Mouse (Mus musculus): ENCODE results near the gene Qsox1.
A peak's percentile ranks its signal among the peaks of the same experiment; 100 is the strongest.

The Qsox1 gene

DNA sequence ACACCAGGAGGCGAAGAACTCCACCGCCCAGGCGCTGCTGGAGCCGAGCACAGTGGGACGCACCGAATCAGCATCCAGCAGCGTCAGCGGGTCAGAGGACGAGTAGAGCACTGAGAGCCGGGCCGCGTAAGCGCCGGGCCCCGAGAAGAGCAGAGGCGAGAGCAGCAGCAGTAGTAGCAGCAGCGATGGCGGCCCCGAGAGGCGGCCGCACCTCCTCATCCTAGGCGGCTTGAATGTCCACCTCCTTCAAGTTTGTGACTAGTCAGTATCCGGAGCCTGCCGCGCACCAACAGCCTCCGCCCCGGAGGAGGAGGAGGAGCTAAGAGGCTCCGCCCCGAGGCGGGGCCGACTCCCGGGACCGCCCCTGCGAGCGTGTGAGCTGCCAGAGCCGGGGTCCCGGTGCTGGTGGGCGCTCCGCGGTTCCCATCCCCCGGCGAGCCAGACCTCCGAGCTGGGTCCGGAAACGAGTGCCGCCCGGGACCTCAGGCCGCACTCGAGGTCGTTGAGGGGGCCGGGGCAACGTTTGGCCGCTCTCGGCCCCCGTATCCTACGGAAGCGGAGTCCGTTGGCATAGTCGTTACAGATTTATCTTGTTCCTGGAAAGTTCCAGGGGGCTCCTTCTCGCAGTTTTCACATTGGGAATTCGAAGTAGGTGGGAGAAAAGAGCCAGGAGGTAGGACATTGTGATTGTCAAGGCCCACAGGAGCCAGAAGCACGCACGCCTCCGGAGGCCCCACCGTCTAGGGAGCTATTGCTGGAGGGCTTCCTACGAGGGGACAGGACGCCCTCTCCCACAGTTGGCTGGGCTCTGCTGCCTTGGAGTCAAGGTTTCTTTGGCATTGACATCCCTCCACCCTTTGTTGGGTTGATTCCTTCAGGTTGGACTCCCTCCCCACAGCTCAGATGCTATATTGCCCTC is at the start of gene Qsox1:
Gene Qsox1 (minus strand): TSS at position 309 of the 919 bp plus-strand sequence.
- peak; percentile 93 for DNase-seq

- peak; percentile 11 for DNase-seq
These were observed 42.4 kb upstream of the Qsox1 start for GRCm38 (mm10) chr1:155854926-155855702.

GRCm38 (mm10) chr1:155853009-155853408 is 40.3 kb upstream of the Qsox1 start:
- DNase-seq = no peak

- DNase-seq = no peak
These were observed 31.5 kb upstream of the Qsox1 start for GRCm38 (mm10) chr1:155844235-155844634.

DNA sequence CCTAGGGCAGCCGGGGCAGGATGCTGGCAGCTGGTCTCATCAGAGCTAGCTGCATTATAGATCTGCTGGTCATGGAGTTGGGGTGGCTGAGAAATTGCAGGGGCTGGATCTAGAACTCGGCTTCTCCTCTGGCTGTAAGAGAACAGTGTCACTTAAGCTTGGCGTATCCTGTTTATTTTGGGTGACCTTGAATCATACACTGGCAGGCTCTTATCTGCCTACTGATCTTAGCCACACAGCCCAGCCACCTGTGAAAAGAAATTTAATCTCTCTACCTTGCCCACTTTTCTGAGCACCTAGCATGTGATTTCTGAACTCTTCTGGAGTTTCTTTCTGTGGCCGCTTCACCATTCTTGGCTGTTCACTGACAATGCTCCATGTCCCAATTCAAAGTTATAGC is 30.8 kb upstream of the Qsox1 start:
- no peak for DNase-seq

- no peak for DNase-seq
These were observed 23.0 kb upstream of the Qsox1 start for GRCm38 (mm10) chr1:155835667-155836066.

- DNase-seq = no peak
These were observed 20.9 kb upstream of the Qsox1 start for GRCm38 (mm10) chr1:155833610-155834009.

- no peak for DNase-seq
These were observed 19.3 kb upstream of the Qsox1 start for GRCm38 (mm10) chr1:155831958-155832357.

DNA sequence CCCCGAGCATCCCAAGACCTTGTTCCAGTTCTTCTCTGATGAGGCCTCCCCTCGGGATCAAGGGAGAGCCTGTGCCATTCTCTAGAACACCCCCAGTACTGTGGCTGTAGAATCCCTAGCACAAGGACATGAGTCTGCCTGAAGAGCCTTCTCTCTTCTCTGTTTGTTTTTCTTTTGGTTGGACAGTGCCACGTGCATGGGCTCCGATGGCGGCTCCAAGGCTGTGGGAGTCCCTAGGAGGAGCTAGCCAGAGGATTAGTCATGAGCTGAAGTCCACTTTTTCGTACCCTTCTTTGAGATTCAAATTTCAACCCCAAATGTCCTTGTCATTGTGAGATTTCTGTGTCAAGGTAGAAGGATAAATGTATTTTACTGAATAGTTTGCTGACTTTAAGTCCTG is 18.2 kb upstream of the Qsox1 start:
- DNase-seq = no peak

GRCm38 (mm10) chr1:155827703-155828295 is 15.1 kb upstream of the Qsox1 start:
- DNase-seq = no peak

DNA sequence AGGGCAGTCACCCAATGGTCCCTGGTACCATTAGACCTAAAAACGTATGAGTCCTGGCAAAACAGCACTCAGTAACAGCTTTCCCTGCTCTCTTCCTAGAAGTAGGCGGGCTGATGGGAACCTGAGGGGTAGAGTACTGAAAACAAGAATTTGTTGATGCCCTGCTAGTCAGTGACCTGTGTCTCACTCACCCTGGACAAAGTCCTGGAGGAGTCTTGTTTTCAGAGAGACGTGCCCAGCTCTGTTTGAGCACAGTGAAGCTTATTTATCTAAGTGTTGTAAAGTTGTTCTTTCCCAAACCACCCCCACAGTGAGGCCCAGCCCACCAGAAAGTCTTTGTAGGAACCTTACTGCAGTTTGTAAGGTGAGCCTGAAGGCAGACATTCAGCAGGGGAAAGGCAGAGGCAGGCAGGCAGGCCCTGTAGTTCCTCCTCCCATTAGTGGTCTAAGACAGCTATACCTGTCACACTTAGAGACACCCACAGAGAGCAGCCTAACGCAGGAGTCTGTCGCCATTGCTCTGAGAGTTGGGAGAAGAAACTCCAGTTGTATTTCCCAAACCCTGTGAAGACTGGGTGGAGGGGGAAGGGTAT is 14.2 kb upstream of the Qsox1 start:
- peak; percentile 16 for DNase-seq

- DNase-seq = no peak
These were observed 13.4 kb upstream of the Qsox1 start for GRCm38 (mm10) chr1:155825940-155826716.

DNA sequence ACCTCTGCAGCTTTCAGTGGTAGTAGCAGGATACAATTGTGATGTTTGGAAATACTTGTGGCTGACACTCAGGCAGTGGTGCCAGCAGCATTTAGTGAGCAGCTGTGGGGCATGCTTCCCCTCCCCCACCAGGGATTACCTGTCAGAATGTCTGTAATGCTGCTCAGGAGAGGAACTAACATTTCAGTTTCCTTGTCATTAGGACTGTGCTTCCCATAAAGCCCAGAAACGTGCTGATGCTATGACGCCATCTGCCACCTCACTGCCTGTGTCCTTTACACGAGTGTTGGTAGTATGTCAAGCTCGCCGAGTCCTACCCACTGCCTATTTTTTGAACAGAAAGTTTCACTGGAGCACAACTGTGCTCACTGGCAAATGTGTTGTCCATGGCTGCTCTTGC is 8.0 kb upstream of the Qsox1 start:
- DNase-seq = no peak

DNA sequence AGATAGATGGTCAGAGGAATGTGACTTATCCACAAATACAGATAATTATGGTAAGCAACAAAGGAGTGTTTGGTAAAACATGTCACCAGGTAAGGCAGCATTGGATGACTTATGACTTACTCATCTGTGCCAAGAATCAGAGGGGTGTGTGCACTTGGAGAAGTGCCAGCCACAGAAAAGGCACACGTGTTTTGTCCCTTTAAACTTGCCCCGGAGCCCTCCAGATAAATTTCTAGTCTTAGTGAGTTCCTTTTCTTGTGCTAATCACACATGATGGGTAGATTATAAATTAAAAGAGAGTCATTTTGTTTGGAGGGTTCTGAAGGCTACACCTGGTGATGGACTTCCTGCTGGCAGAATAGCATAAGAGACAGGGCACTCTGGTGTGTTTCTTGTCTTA is 3.5 kb upstream of the Qsox1 start:
- DNase-seq = no peak

- no peak for DNase-seq
These were observed 601 bp downstream of the Qsox1 start for GRCm38 (mm10) chr1:155811995-155812580.

- no peak for DNase-seq
These were observed 2.1 kb downstream of the Qsox1 start for GRCm38 (mm10) chr1:155810616-155811015.

GRCm38 (mm10) chr1:155809706-155810442 is 2.8 kb downstream of the Qsox1 start:
- DNase-seq = no peak

GRCm38 (mm10) chr1:155808261-155808660 is 4.4 kb downstream of the Qsox1 start:
- no peak for DNase-seq

GRCm38 (mm10) chr1:155805607-155806006 is 7.1 kb downstream of the Qsox1 start:
- DNase-seq = peak; percentile 24

DNA sequence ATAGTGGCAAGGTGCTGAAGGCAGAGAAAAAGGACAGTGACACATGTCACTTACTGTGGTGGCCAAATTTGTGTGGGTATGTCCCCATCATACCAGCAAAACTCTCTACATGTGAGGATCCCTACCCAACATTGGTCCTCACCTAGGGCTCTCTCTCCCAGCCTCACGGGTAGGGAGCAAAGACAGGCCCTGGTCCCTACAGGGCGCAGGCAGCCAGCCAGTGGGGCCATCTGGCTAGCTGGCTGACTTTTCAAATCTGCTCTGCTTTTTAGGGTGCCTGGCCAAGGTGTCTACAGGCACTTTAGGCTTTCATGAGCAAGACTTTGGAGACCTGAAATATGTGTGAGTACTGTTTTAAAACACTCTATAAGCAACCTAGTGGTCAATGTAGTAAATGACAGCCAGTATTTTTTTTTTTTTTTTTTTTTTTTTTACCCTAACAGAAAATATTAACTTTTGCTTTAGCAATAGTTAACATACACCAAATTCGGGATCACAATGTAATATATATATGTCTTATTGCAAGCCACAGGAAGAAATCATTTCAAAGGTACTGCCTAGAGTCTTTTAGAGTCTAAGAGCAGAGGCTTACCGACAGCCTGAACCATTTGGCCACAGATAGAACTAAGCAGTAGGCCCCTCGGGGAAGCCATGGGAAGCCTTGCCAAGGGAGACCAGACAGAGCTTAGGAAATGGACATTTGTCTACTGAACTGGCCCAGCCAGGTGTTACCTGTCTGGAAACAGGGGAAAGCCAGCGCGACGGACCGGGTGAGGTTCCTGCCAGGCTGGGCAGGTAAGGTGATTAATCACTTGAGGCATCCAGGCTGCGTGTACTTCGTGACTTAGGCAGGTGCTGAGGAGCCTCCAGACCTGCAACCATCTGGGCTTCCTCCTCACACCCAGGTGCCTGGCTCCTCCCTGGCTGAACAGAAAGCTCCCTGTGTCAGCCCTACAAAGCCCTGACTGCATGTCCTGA is 11.4 kb downstream of the Qsox1 start:
- DNase-seq = no peak

Data from kidney, postnatal 14 days (tissue).